18 mouse cellular contexts compared by ENCODE assay signal in genomic region chr10:99376430-99376829, GRCm38 (mm10).
DNase-seq lines count a peak whose midpoint lies in the region; ATAC-seq and TF ChIP-seq lines count a peak whose summit lies in the region.
"Had no signal": no experiment of that assay in that cellular context is flagged by ENCODE, and none has a peak within 500 bp of the region (broad histone marks: within the 10 kb centered on the region; RNA-seq: fewer than 3 reads in every experiment).

No protein-coding gene starts in this region.

- no peaks in the 10 kb centered on the region for H3K36me3 ChIP-seq in forebrain, embryonic 14.5 days (ENCODE audit: control insufficient read depth, insufficient read depth, low read length)
- no peaks in the 10 kb centered on the region for H3K36me3 ChIP-seq in forebrain, embryonic 11.5 days (ENCODE audit: control insufficient read depth, insufficient read depth, low read length)
- H3K36me3 ChIP-seq: embryonic facial prominence, embryonic 12.5 days had no signal

- H3K4me1 ChIP-seq in forebrain, embryonic 14.5 days (ENCODE audit: control insufficient read depth, insufficient read depth, low read length), result peaks cover 6% of the 10 kb centered on the region; the same call in 1 of the 2 replicates
- no peaks in the 10 kb centered on the region for H3K4me1 ChIP-seq in forebrain, embryonic 11.5 days (replicated peaks; ENCODE audit: control insufficient read depth, insufficient read depth, low read length)

- no peak overlapping the region for H3K4me3 ChIP-seq in forebrain, embryonic 14.5 days (ENCODE audit: low read depth, low read length)
- no peak overlapping the region for H3K4me3 ChIP-seq in forebrain, embryonic 11.5 days (ENCODE audit: low read depth, low read length)
- H3K4me3 ChIP-seq in layer of hippocampus, adult 2 months, result no peak overlapping the region
- H3K4me3 ChIP-seq: embryonic facial prominence, embryonic 12.5 days; megakaryocyte, embryonic 14.5 days had no signal

- H3K4me2 ChIP-seq in forebrain, embryonic 14.5 days (ENCODE audit: low read length), result no peak overlapping the region
- no peak overlapping the region for H3K4me2 ChIP-seq in forebrain, embryonic 11.5 days (ENCODE audit: low read depth, low read length, severe bottlenecking)
- H3K4me2 ChIP-seq: embryonic facial prominence, embryonic 12.5 days had no signal

- WGBS in forebrain, embryonic 14.5 days, result 74% methylated on average over 8 of the region's 8 CpGs
- 76% methylated on average over 8 of the region's 8 CpGs for WGBS in forebrain, embryonic 11.5 days

- no peak overlapping the region for H3K27ac ChIP-seq in forebrain, embryonic 14.5 days (ENCODE audit: low read depth, low read length)
- H3K27ac ChIP-seq in forebrain, embryonic 11.5 days (ENCODE audit: low read depth, low read length), result no peak overlapping the region
- H3K27ac ChIP-seq in layer of hippocampus, adult 2 months, result 0 out of 2 replicates have a peak overlapping the region, but pooled peaks have one; percentile 44
- H3K27ac ChIP-seq: embryonic facial prominence, embryonic 12.5 days had no signal

- no peak for TF ChIP-seq POLR2A in brain, embryonic 14.5 days (IDR thresholded peaks at IDR 0.05; ENCODE audit: borderline replicate concordance, extremely low read depth, insufficient read depth, insufficient read length, poor library complexity, severe bottlenecking)

- peak; percentile 25 for DNase-seq in forebrain, embryonic 14.5 days (ENCODE audit: low spot score)
- no peak for DNase-seq in forebrain, embryonic 11.5 days (ENCODE audit: low spot score)
- peak; percentile 42 to 50 for DNase-seq in layer of hippocampus, adult 2 months (ENCODE audit: low spot score in 2 of 2)
- DNase-seq in layer of hippocampus, adult 11-12 months (ENCODE audit: low spot score), result no peak
- peak; percentile 26 for DNase-seq in lung, postnatal 36 days
- no peak for DNase-seq in lung, postnatal 14 days
- DNase-seq in brain, embryonic 14.5 days (ENCODE audit: low read depth), result peak; percentile 50
- no peak for DNase-seq in spleen, postnatal 36 days (ENCODE audit: low spot score in 2 of 2)
- DNase-seq: adrenal gland, adult 2 months; cerebellum, adult 8-10 months; heart, postnatal 4 days; kidney, adult 18-20 months; kidney, postnatal 36 days; liver; liver, postnatal 0 days; thymus, postnatal 4 days had no signal

- TF ChIP-seq CTCF in layer of hippocampus, adult 2 months (conservative IDR thresholded peaks at IDR 0.05), result no peak
- no peak for TF ChIP-seq CTCF in brain, embryonic 14.5 days (IDR thresholded peaks at IDR 0.05; ENCODE audit: borderline replicate concordance, extremely low read depth, insufficient read depth, insufficient read length)

- no peak for ATAC-seq in forebrain, embryonic 14.5 days
- no peak for ATAC-seq in forebrain, embryonic 11.5 days (replicated peaks; ENCODE audit: low FRiP score)
- ATAC-seq: liver, postnatal 0 days had no signal

- H3K9ac ChIP-seq in forebrain, embryonic 14.5 days (ENCODE audit: low read length), result no peak overlapping the region
- H3K9ac ChIP-seq in forebrain, embryonic 11.5 days (ENCODE audit: low read length), result no peak overlapping the region
- H3K9ac ChIP-seq: embryonic facial prominence, embryonic 12.5 days; liver, postnatal 0 days had no signal

- H3K9me3 ChIP-seq in forebrain, embryonic 14.5 days (replicated peaks; ENCODE audit: control insufficient read depth, low read length), result no peaks in the 10 kb centered on the region
- no peaks in the 10 kb centered on the region for H3K9me3 ChIP-seq in forebrain, embryonic 11.5 days (ENCODE audit: control insufficient read depth, low read length)
- H3K9me3 ChIP-seq: embryonic facial prominence, embryonic 12.5 days; megakaryocyte, embryonic 14.5 days had no signal

- H3K27me3 ChIP-seq in forebrain, embryonic 14.5 days (replicated peaks; ENCODE audit: control insufficient read depth, insufficient read depth, low read length), result no peaks in the 10 kb centered on the region
- no peaks in the 10 kb centered on the region for H3K27me3 ChIP-seq in forebrain, embryonic 11.5 days (ENCODE audit: control insufficient read depth, insufficient read depth, low read length)
- H3K27me3 ChIP-seq: embryonic facial prominence, embryonic 12.5 days had no signal

Comparison
In these comparisons a context has a peak if more than half of its experiments do, and no peak if none do; other contexts are left out.
1. DNase-seq: peak in forebrain, embryonic 14.5 days (single experiment), layer of hippocampus, adult 2 months (2 of 2), lung, postnatal 36 days (single experiment) and brain, embryonic 14.5 days (single experiment); none in forebrain, embryonic 11.5 days (single experiment), layer of hippocampus, adult 11-12 months (single experiment), lung, postnatal 14 days (single experiment) and spleen, postnatal 36 days (0 of 2).